Mouse (Mus musculus) neural tube, postnatal 0 days (tissue): ENCODE measurements around the gene Actr1b. TPM values are rescaled to one million over a fixed set of nuclear protein-coding genes. Genes with fewer than 3 reads are reported as not detected.

Source experiments
- microRNA-seq: library from miRNA; unstranded; fragments of <30 nt; microRNA quantifications from one replicate; pipeline ENCODE4, GENCODE M21; 2016
- polyA plus RNA-seq: library from polyadenylated mRNA; unstranded; fragments of >200 nt; fragmentation: Nextera tagmentation; extraction: Ambion mirVana; gene quantifications from 2 replicates; pipeline ENCODE4 v1.2.1, GENCODE M21; 2015

Actr1b gene
- 107 and 117 TPM in 2 replicates for polyA plus RNA-seq

GRCm38 (mm10) chr1:36714311-36714710, at the start of gene Actr1b:
Gene Actr1b (minus strand): TSS chr1:36714422.

GRCm38 (mm10) chr1:36761568-36761967, 47.3 kb upstream of the Actr1b start, which contains the start of gene Zap70:
Gene Zap70 (plus strand): TSS chr1:36761798.

GRCm38 (mm10) chr1:36709854-36710280, 4.4 kb downstream of the Actr1b start, which contains the start of gene 4933424G06Rik:
Gene 4933424G06Rik (plus strand): TSS chr1:36710149.

DNA sequence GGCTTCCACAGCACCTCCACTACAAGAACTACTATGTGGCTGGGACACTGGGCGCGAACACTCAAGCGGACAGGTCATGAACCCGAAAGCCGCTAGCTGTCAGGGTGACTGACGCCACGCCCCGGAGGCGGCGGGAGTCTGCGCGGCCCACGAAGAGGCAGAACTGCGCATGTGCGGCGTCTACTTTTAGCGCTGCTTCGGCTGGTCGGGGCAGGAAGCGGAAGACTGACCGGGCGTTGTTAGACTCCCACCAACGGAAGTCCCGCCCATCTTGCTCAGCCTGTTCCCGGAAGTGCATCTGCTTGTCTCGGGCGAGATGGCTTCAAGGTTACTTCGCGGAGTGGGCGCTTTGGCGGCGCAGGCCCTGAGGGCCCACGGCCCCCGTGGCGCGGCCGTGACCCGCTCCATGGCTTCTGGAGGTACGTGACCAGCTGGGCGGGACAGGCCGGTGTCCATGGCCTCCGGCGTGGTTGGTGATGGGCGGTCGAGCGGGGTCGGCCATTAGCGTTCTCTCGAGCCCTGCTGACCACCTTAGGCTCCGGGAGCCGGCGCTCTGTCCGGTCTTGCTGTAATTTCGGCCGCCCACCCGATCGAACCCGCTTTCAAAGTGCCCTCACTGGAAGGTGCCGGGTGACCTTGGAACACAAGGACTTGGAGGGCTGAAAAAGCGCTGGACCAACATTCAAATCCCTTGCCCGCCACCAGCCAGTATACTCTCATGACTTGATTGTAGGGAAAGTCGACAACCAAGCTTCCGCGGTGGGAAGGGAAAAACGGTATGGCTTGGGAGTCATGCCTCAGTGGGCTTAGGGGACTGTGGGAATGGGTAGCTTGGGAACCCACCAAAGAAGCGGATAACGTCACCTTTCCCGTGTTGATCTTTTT, 22.7 kb downstream of the Actr1b start, which contains the start of gene Cox5b:
TSS of gene Cox5b (plus strand) at position 179 of the 885 bp plus-strand sequence.

DNA sequence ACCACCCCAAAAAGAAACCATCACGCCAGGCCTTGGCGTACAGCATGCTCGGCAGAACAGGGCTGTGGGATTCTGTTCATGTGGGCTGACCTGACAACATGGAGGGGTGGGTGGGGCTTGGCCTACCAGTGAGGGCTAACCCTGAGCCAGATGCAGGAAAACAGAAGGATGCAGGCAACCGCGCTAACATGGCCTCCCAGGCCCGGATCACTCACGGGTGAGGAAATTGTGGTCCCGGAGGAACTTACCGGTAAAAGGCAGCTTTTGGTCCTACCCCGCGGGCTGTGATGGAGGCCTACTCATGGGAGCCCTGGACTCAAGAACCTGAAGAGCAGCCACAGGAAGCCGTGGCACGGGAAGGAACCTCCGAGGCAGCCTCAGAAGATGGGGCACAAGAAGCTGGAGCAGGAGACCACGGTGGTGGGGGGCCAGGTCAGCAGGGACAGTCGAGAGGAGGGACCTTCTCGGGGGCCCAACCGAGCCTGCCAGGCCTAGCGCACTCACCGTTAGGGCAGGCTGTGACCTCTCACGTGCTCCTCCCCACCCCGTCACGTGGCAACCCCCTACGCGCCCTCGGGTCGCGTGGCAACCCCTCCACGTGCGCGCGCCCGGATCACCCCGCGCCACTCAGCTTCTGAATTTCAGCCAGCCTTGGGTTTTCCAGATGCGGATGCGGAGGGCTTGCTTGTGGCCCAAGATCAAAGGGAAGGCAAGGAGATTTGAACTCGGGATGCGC, 31.4 kb downstream of the Actr1b start, which contains the start of gene Fam178b:
TSS of gene Fam178b (minus strand) at position 564 of the 736 bp plus-strand sequence.

Small RNAs within 50 kb of the gene (microRNA-seq; reads per million reads assigned to microRNA genes)
- gene Gm24133: not detected

Other genes starting within 250 kb of the Actr1b start
- gene Cnnm4, start 242.8 kb downstream of the Actr1b start, polyA plus RNA-seq: 10.9 and 12.5 TPM in 2 replicates
- gene Cnnm3, start 202.6 kb downstream of the Actr1b start, polyA plus RNA-seq: 5.5 and 6.0 TPM in 2 replicates
- 12.1 and 12.8 TPM in 2 replicates for gene Ankrd23, start 177.5 kb downstream of the Actr1b start, polyA plus RNA-seq
- 1.0 TPM in 1 of 2 replicates, not detected in the other for gene Gm42417, start 175.0 kb downstream of the Actr1b start, polyA plus RNA-seq
- gene Ankrd39, start 167.0 kb downstream of the Actr1b start, polyA plus RNA-seq: 37.0 and 39.4 TPM in 2 replicates
- gene Sema4c, start 156.1 kb downstream of the Actr1b start, polyA plus RNA-seq: 13.3 and 15.0 TPM in 2 replicates
- 0.37 and 0.61 TPM in 2 replicates for gene Fam178b, start 31.2 kb downstream of the Actr1b start, polyA plus RNA-seq
- 1,119 and 1,157 TPM in 2 replicates for gene Cox5b, start 23.0 kb downstream of the Actr1b start, polyA plus RNA-seq
- gene 4933424G06Rik, start 4.3 kb downstream of the Actr1b start, polyA plus RNA-seq: 0.48 and 1.4 TPM in 2 replicates
- gene Zap70, start 47.4 kb upstream of the Actr1b start, polyA plus RNA-seq: 1.5 TPM in 2 replicates
- gene Tmem131, start 229.2 kb upstream of the Actr1b start, polyA plus RNA-seq: 9.6 and 9.7 TPM in 2 replicates